Mouse (Mus musculus): Measurements from ENCODE around the gene Mmp25. TPM values are rescaled to one million over a fixed set of nuclear protein-coding genes. Genes with fewer than 3 reads are reported as not detected.

The Mmp25 gene
- polyA plus RNA-seq (2017; shearing (Covaris generic)): 0.25 TPM

DNA sequence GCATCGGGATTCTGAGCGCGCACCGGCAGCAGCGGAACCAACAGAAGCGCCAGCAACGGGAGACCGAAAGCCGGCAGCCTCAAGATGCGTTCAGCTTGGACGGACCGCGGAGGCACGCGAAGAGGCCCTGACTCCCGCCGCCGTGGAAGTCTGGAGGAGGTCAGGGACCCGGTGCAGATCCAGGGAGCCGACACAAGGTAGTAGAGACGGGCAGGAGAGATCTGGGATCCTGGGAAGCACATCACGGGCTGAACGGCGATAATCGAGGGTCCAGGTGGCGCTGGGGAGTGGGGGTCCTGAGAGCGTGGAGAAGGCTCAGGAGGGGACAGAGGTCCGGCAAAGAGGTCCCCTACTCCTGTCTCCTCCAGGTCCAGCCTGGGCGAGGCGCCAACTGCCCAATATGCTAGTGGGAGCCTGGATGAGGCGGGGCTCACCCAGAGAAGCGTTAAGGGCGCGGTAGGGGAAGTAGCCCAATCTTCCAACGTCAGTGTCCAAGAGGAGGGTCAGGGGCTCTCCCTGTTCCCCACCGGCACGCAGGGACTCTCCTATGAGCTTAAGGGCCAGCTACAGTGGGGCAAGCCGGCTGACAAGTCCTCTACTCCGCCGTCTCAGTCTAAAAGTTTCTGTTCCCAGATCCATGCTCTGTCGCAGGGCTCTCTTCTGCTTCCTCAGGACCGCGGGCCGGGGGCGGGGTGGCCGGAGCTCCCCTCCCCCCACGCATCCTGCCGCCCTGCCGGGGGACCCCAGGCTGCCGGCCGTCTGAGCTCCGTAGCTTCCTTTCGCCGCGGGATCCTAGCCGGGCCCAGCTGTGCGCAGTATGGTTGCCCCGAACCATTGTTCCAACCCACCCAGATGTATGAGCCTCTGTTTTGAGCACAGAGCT lies at the start of gene Mmp25:
Mmp25 (minus strand) TSS at position 665 of the 883 bp plus-strand sequence.

DNA sequence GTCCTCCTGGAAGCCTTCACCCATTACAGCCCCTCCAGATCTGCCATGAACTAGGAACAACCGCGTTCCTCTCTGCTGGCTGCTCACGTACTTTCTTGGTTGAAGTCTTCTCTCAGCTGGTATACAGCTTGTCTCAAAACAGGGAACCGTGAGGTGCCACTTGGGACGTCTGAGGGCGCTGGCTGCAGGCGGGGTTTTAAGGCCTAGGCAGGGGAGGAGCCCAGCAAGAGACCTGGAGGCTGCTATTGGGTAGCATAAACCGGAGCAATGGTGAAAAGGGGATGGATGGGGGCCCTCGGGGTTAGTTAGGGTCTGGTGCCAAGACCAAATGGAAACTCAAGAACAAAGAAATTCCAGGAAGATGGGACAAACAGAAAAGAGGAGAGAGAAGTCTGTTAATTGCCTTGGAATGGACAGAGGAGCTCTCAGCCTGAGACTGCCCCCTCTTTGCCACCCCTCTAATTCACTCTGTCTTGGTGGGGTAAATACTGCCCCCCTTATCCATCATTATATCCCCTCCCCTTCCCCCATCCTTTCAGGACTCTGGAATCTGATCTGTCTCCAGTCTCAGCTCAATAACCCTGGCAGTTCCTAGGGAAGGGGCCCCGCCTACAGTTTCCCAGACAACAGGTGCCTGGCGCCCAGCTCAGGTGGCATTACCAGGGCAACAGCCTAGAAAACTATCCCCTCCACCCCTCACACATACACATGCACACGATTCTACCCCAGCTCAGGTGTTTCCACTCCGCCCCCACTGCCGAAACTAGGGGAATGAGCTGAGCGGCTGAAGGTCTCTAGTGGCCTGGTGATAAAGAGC lies 39.0 kb upstream of the Mmp25 start, which contains the start of gene Cldn9:
Cldn9 (minus strand) TSS at position 171 of the 817 bp plus-strand sequence.

DNA sequence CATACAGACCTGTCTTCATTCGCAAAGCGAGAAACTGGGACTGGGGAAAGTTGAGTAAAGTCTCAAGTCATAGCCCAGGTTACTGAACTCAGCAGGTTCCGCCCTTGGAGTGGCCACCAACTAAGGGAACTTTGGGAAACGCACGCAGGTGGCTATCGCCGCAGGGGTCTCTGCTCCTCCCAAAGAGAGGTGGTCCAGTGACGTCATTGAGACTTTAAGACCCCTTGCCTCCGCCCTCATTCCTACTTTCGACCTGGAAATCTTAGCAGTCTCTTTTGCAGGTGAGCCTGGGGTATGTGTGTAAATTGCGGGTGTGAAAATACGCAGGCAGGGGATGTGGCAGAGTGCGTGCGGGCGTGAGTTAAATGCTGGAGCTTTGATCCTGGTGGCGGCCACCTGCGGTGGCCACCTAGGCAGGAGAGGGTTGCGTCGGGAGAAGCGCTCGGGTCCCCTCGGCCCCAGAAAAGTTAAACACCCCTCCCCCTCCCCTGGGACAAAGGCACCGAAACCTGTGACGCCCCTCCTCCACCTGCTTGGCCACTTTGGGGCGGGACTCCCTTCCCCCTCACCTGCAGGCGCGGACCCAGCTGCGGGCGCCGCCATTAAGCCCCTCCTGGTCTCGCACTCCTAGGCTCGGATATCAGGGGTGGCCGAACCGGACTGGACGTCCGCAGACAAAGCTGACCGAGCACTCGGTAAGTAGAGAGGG lies 34.2 kb upstream of the Mmp25 start, which contains the start of gene Cldn6:
Cldn6 (plus strand) TSS at position 123 of the 709 bp plus-strand sequence.

DNA sequence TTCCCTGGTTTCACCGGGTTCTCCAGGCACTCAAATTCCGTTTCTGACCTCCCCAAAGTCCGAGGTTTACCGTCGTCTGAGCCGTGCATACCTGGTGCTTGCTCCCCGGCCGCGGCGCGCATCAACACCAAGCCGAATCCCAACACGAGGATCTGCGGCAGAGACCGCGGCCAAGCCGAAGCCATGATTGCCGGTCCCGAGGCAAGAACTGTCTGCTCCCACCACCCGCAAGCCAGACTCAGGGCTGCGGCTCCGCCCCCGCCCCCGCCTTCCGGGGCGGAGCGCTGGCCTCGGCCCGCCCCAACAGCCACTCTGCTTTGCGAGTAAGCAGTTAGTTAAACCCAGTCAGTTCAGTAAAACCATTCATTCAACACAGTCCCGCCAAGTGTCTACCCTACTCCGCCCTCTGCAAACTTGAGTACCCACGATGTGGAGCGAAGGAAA lies 32.2 kb upstream of the Mmp25 start, which contains the start of gene Tnfrsf12a:
Tnfrsf12a (minus strand) TSS at position 233 of the 444 bp plus-strand sequence.

DNA sequence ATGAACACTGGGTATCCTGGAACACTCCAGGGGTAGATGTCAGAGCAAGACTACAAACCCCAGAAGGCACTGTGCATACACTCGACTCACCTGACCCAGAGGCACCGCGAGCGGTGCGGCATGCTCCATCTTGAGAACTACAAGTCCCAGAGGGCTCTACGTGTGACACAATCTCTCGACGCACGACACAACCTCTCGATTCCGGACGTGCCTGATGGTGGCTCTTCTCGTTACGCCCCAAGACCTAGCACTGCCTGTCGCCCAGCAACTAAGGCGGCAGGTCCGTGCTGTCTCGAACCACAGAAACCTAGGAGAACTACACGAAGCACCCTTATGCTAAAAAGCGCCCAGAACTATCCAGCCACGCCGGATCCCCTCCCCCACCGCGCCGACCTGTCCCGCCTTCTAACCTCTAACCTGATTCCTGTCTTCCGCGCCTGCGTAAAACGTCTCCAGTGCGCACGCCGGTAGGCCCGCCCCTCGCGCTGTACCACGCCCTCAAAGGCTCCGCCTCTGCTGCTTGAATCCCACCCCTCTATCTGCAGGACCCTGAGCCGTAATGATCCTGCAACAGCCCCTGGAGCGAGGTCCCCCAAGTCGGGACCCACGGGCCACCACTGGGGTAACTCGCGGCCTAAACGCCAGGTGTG lies 28.5 kb upstream of the Mmp25 start, which contains the start of the genes Hcfc1r1 and Thoc6:
Hcfc1r1 (plus strand) TSS at position 173 of the 650 bp plus-strand sequence.
Thoc6 (minus strand) TSS at position 459 of the 650 bp plus-strand sequence.

DNA sequence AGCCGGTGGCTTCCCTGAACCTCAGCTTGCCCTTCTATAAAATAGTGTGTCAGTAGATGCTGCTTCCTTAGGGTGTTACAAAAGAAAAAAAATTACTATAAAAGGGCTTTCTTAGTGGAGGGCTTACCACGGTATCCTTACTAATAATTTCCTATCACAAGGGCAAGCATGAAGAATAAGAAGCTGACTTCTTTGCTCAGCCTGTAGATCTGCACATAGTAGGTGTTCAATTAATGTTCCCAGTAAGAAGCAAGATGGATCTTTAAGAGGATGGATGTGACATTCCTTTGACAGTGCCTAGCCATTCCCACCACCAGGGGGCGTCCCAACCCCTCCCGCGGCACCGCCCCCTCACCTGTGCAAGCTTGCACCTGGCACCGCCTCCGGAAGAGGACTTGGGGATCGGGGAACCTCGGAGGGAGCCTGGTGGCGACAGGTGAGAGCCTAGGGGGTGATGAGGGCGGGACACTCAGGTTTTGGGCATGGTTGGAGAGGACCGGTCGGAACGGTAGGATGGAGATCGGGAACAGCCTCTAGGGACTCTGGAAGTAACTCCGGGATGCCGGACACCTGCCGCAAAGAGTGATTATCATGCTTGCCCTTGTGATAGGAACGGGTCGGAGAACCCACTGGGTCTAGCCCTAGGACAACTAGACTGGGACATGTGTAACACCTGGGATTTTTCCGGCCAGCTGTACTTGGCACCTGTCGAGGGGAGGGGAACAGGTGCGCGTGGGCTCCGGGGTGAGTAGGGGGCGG lies 15.2 kb upstream of the Mmp25 start, which contains the start of gene Bicdl2:
Bicdl2 (plus strand) TSS at position 390 of the 759 bp plus-strand sequence.

DNA sequence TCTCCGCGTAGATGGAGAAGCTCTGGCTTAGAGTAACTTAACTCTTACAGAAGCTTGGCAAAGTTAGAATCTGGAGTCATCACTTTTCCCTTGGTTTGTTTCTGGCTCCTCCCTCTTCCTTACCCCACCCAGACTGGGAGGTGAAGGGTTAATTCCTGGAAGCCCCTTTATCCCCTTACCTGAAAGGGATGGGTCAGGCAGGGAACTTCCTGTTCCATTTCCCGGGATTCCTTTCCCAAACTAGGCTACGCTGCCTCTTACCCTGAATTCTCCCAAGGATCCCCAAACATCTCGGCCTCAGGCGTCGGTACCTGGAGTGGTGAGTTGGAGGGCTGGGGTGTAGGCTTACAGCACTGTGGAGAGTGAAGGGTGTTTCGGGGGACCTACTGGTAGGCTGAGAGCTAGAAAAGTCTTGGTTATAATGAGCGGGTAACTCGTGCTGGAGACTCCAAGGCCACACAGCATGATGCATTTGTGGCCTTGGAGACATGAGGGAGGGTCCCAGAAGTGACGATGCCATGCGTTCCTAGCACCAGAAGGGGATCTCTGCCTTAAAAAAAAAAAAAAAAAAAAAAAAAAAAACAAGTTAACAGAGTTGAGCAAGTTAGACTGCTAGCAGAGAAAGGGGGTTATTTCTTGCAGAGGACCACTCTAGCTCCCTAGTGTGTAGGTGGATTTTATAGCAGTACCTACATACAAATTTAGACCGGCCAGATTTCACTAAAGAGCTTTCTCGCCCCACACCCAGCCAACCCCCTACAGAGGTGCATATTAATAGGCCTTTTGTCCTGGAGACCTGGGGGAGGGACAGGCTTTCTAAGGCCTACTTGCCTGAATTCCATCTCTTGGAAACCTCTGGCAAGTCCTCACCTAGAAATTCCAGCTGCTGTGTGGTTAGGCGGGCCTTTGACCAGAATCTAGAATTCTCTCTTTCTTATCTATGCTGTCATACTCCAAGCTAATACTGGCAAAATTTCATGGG lies 44.1 kb downstream of the Mmp25 start, which contains the start of gene Zscan10:
Zscan10 (plus strand) TSS at position 216 of the 982 bp plus-strand sequence.

DNA sequence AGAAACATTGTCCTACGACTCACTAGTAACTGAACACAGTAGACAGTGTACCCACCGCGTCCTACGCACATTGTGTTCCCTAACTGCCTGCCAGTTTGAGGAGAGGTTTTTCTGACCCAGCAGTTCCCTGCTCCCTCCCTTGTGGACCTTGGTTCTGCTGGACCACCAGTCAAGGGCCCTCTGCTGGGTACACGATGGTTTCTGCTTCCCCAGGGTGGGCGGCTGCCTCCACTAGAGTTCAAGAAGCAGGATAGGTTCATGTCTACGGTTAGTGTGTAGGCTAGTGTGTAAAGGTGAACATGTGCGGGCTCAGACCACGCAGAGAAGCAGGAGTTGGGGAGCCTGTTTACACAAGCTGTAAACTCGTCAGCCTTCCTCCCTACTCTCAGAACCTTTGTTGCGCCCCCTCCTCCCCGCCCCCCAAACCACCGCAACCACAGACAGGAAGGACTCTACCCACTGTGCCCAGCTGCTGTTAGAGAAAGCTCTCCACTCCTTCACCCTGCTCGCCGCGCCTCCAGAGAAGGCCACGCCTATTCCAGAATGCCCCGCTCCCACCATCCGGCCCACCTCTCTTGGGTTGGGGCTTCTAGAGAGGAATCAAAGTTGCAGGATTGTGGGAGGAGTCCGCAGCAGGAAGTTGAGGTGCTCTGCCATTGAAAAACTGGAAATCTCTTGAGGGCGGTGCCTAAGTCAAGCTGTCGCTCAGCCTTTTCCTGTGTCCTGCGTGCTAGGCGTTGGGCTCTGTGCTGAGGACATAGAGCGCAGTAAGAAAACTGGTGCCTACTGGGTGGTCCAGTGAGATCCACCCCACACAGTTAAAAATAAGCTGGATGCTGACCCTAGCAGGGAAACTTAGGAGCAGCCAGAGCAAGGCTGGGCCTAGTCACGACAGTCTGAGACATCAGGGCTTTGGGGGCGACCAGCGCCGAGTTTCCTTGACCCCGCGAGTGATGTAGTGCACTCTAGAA lies 46.2 kb downstream of the Mmp25 start, which contains the start of gene Zfp13:
Zfp13 (minus strand) TSS at position 906 of the 971 bp plus-strand sequence.

Other genes starting within 250 kb of the Mmp25 start
- gene Vmn2r117, start 165.6 kb downstream of the Mmp25 start, polyA plus RNA-seq (2017; shearing (Covaris generic)): not detected
- gene Zfp213, start 81.0 kb downstream of the Mmp25 start, polyA plus RNA-seq (2017; shearing (Covaris generic)): 6.9 TPM
- not detected for gene Zfp13, start 45.8 kb downstream of the Mmp25 start, polyA plus RNA-seq (2017; shearing (Covaris generic))
- 4.8 TPM for gene Zscan10, start 44.4 kb downstream of the Mmp25 start, polyA plus RNA-seq (2017; shearing (Covaris generic))
- 0.19 TPM for gene Bicdl2, start 15.2 kb upstream of the Mmp25 start, polyA plus RNA-seq (2017; shearing (Covaris generic))
- 46.6 TPM for gene Hcfc1r1, start 28.3 kb upstream of the Mmp25 start, polyA plus RNA-seq (2017; shearing (Covaris generic))
- 21.0 TPM for gene Thoc6, start 28.6 kb upstream of the Mmp25 start, polyA plus RNA-seq (2017; shearing (Covaris generic))
- 20.5 TPM for gene Tnfrsf12a, start 32.2 kb upstream of the Mmp25 start, polyA plus RNA-seq (2017; shearing (Covaris generic))
- gene Cldn6, start 34.0 kb upstream of the Mmp25 start, polyA plus RNA-seq (2017; shearing (Covaris generic)): not detected
- not detected for gene Cldn9, start 38.7 kb upstream of the Mmp25 start, polyA plus RNA-seq (2017; shearing (Covaris generic))
- gene 1520401A03Rik, start 77.5 kb upstream of the Mmp25 start, polyA plus RNA-seq (2017; shearing (Covaris generic)): not detected
- 51.3 TPM for gene Pkmyt1, start 81.1 kb upstream of the Mmp25 start, polyA plus RNA-seq (2017; shearing (Covaris generic))
- gene Paqr4, start 95.6 kb upstream of the Mmp25 start, polyA plus RNA-seq (2017; shearing (Covaris generic)): 3.1 TPM
- gene Kremen2, start 100.6 kb upstream of the Mmp25 start, polyA plus RNA-seq (2017; shearing (Covaris generic)): 2.4 TPM
- gene Flywch1, start 126.3 kb upstream of the Mmp25 start, polyA plus RNA-seq (2017; shearing (Covaris generic)): 25.6 TPM
- gene Flywch2, start 140.8 kb upstream of the Mmp25 start, polyA plus RNA-seq (2017; shearing (Covaris generic)): 1.7 TPM
- 1,161 TPM for gene Srrm2, start 145.3 kb upstream of the Mmp25 start, polyA plus RNA-seq (2017; shearing (Covaris generic))
- gene Elob, start 183.9 kb upstream of the Mmp25 start, polyA plus RNA-seq (2017; shearing (Covaris generic)): 389 TPM
- not detected for gene Prss33, start 190.8 kb upstream of the Mmp25 start, polyA plus RNA-seq (2017; shearing (Covaris generic))
- gene Prss32, start 198.6 kb upstream of the Mmp25 start, polyA plus RNA-seq (2017; shearing (Covaris generic)): not detected
- 3.6 TPM for gene Prss41, start 198.9 kb upstream of the Mmp25 start, polyA plus RNA-seq (2017; shearing (Covaris generic))
- not detected for gene Prss21, start 222.8 kb upstream of the Mmp25 start, polyA plus RNA-seq (2017; shearing (Covaris generic))
- gene Dcpp1, start 235.6 kb upstream of the Mmp25 start, polyA plus RNA-seq (2017; shearing (Covaris generic)): not detected
- not detected for gene Dcpp2, start 235.6 kb upstream of the Mmp25 start, polyA plus RNA-seq (2017; shearing (Covaris generic))